Mouse (Mus musculus) adipose tissue, adult 10 weeks (tissue): Measurements from ENCODE around the gene Olfr91. TPM values are rescaled to one million over a fixed set of nuclear protein-coding genes. Genes with fewer than 3 reads are reported as not detected.

ENCODE experiments used
- polyA plus RNA-seq: library from polyadenylated mRNA; stranded (reverse); fragments of 350-450 nt; fragmentation: Illumina TruSeq; extraction: RNeasy Lipid Tissue Mini Kit (QIAGEN cat#74804); gene quantifications from one replicate; pipeline ENCODE4 v1.2.3, GENCODE M21; 2014; ENCODE audit warnings: low read depth, low replicate concordance

Olfr91 gene
- not detected for polyA plus RNA-seq

DNA sequence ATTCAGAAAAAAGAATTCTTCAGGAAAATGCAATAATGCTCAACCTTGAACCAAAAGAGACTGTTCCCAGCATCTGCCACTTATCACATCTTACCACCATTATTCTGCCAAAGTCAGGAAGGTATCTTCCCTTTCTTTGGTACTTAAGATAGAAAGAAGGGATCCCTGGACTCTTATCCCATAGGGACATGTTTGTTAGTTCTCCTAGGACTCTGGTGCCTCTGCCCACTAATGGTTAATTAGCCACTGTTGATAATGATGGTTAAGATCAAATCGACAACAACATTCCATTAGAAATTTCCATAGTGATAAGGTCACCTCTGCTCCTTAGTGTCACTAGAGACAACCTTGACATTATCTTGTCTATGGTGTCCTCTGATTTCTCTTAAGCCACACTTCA, at the start of gene Olfr91:
Gene Olfr91 (minus strand): TSS at position 101 of the 400 bp plus-strand sequence.

DNA sequence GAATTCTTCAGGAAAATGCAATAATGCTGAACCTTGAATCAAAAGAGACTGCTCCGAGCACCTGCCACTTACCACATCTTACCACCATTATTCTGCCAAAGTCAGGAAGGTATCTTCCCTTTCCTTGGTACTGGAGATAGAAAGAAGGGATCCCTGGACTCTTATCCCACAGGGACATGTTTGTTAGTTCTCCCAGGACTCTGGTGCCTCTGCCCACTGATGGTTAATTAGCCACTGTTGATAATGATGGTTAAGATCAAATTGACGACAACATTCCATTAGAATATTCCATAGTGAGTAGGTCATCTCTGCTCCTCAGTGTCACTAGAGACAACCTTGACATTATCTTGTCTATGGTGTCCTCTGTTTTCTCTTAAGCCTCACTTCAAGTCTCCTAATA, 21.9 kb upstream of the Olfr91 start, which contains the start of gene Olfr92:
Gene Olfr92 (minus strand): TSS at position 101 of the 400 bp plus-strand sequence.

DNA sequence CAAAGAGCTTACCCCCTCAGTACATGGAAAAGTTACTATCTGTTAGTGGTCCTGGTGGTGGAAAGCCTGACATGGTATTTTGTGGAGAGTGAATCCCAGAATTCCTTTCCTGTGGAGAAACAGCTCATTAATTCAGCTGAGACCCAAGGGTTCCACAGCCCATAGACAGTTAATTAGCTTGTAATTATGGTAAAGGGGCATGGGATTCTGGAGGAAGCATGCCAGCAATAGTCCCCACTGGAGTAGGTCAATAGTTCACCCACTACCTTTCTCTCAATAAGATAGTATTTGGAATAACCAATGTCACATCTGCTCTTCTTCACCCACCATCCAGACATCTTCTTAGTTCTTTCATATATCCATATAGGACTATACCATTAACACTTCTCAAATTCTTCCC, 9.7 kb downstream of the Olfr91 start, which contains the start of gene Olfr90:
Gene Olfr90 (minus strand): TSS at position 101 of the 400 bp plus-strand sequence.

DNA sequence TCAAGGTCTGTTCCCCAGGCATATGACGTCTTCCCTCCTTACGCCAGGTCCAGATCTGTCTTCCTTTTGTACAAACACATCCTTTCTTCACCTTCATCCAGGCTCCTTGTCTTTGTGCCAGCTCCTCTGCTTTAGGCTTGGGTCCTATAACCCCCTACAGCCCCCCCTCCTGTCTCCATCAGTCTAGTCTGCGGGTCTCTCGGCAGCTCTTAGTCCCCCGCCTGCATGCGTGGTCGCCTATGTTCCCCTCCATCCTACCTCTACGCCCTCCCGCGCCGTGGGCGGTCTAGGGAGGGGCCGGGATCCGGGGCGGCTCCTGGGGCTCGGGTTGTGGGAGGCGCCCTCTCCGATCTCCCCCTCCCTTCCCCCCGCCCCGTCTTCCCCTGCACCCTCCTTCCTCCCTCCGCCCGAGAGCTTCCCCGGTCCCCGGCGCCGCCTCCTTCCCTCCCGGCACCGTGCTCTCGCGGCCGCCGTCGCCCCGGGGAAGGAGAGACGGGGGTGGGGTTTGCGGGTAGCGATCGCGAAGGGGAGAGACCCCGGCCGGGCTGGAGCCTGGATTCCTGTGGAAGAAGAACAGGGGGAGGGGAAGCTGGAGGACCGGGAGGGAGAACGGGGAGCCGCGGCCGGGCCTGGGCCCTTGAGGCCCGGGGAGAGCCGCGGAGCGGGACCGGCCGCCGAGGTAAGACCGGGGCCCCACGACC, 52.3 kb downstream of the Olfr91 start, which contains the start of gene Gabbr1:
Gene Gabbr1 (plus strand): TSS at position 356 of the 701 bp plus-strand sequence.

Other genes starting within 250 kb of the Olfr91 start
- gene Trim15, start 231.1 kb downstream of the Olfr91 start, polyA plus RNA-seq: not detected
- gene Trim10, start 228.7 kb downstream of the Olfr91 start, polyA plus RNA-seq: 0.35 TPM
- not detected for gene Trim40, start 208.2 kb downstream of the Olfr91 start, polyA plus RNA-seq
- gene Trim31, start 200.2 kb downstream of the Olfr91 start, polyA plus RNA-seq: 0.30 TPM
- gene Rnf39, start 155.4 kb downstream of the Olfr91 start, polyA plus RNA-seq: 0.63 TPM
- 74.7 TPM for gene Ppp1r11, start 146.5 kb downstream of the Olfr91 start, polyA plus RNA-seq
- gene Znrd1, start 139.7 kb downstream of the Olfr91 start, polyA plus RNA-seq: 37.9 TPM
- gene Znrd1as, start 139.7 kb downstream of the Olfr91 start, polyA plus RNA-seq: 23.8 TPM
- not detected for gene 2410137M14Rik, start 117.0 kb downstream of the Olfr91 start, polyA plus RNA-seq
- 0.11 TPM for gene H2-M5, start 108.7 kb downstream of the Olfr91 start, polyA plus RNA-seq
- 7.2 TPM for gene Zfp57, start 97.1 kb downstream of the Olfr91 start, polyA plus RNA-seq
- gene Mog, start 74.9 kb downstream of the Olfr91 start, polyA plus RNA-seq: not detected
- 23.9 TPM for gene Gabbr1, start 52.3 kb downstream of the Olfr91 start, polyA plus RNA-seq
- gene Olfr90, start 9.8 kb downstream of the Olfr91 start, polyA plus RNA-seq: not detected
- not detected for gene Olfr92, start 21.8 kb upstream of the Olfr91 start, polyA plus RNA-seq
- gene Olfr93, start 63.2 kb upstream of the Olfr91 start, polyA plus RNA-seq: not detected
- gene Ubd, start 95.6 kb upstream of the Olfr91 start, polyA plus RNA-seq: 3.3 TPM
- gene Olfr94, start 102.7 kb upstream of the Olfr91 start, polyA plus RNA-seq: not detected
- not detected for gene Olfr95, start 114.8 kb upstream of the Olfr91 start, polyA plus RNA-seq
- gene Olfr96, start 121.9 kb upstream of the Olfr91 start, polyA plus RNA-seq: not detected
- gene Olfr97, start 139.1 kb upstream of the Olfr91 start, polyA plus RNA-seq: not detected
- gene Olfr98, start 165.5 kb upstream of the Olfr91 start, polyA plus RNA-seq: not detected
- 8.0 TPM for gene H2-M3, start 171.9 kb upstream of the Olfr91 start, polyA plus RNA-seq
- not detected for gene Olfr99, start 185.2 kb upstream of the Olfr91 start, polyA plus RNA-seq
- gene Olfr101, start 206.0 kb upstream of the Olfr91 start, polyA plus RNA-seq: not detected
- not detected for gene Olfr102, start 218.8 kb upstream of the Olfr91 start, polyA plus RNA-seq
- not detected for gene Olfr103, start 241.4 kb upstream of the Olfr91 start, polyA plus RNA-seq